Mouse (Mus musculus) mouse trophoblast stem cell (cell line): ENCODE measurements around the gene Pex16.
"Not testable (repeated sequence)": the region's sequence is repeated elsewhere in the genome, so short reads cannot be mapped to it uniquely, and the experiment has no call there.

Experiments used
- in situ Hi-C, 2 experiments: fragments of 300-500 bp; cut with MseI, MboI; formaldehyde crosslinking; loops; 2 replicates in 1 of 2; 3 replicates in 1 of 2; pipeline ENCODE4 v1.15.1; 2025

Pex16 gene

DNA sequence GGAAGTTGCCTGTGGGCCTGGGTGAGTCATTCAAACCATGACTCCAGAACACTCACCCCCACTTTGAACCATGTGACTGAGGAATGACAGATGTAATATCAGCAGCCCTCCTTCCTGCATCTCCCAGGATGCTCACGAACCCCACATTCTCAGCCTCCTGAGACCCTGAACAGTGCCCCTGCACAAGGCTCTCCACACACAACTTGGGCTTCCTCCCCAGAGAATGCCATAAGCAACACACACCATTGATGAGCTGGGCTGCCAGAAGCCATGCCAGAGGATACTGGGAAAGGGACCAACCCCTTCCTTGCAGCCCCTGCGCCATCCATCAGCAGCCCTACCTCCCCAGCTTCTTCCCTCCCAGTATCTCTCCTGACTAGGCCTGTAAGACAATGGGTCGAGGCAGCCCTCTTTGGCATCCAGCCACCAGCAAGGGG lies 13.6 kb downstream of the Pex16 start:
- in situ Hi-C loops, result no loop called here

DNA sequence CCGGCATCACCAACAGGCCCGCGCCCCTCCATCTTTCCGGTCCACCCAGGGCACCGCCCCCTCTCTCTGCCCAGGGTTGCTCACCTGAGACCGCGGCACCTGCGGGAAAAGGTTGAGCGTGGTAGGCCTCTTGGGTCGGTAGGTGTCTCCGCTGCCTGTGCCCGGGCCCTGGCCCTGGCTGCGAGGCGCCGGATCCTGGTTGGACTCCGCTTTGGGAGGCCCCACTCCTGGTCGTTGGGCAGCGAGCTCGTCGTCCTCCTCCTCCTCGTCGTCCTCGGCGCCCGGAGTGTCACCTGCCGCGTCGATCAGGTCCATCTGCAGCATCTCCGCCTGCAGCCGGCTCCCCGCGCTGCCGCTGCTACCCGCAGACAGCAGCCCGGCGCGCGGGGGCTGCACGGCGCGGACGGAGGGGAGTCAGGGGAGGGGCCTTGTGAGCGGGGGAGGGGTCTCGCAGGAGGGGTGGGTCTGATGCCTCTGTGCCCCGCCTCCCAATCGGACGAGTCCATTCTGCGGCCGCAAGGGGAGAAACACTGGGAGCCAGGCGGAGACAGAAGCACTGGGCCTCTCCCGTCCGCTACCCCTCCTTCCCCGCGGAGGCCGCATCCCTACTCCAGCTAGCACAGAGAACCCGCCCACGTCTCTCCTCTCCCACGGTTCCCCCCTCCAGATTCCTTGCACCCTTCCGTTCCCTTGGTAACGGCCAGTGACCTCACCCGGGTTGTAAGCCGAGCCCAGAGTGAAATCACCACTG lies 14.6 kb downstream of the Pex16 start:
- in situ Hi-C loops, result no loop called here

DNA sequence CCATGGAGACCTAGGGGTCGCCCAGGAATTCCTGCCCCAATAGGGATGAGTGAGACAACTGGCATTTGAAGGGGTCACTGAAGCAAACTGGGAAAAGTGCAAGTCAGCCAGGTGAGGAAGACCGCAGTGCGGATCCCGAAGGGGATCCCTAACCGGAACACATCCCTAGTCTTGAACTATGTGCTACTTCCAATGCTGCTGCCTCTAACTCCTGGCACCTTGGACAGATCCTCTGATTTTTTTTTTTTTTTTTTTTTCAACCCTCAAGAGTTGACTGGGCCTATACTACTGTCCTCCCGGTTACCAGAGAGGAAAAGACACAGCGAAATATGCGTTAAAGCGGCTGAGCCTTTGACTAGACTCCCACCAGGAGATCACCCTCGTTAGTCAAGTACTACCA lies 15.2 kb downstream of the Pex16 start:
- in situ Hi-C loops, result no loop called here

DNA sequence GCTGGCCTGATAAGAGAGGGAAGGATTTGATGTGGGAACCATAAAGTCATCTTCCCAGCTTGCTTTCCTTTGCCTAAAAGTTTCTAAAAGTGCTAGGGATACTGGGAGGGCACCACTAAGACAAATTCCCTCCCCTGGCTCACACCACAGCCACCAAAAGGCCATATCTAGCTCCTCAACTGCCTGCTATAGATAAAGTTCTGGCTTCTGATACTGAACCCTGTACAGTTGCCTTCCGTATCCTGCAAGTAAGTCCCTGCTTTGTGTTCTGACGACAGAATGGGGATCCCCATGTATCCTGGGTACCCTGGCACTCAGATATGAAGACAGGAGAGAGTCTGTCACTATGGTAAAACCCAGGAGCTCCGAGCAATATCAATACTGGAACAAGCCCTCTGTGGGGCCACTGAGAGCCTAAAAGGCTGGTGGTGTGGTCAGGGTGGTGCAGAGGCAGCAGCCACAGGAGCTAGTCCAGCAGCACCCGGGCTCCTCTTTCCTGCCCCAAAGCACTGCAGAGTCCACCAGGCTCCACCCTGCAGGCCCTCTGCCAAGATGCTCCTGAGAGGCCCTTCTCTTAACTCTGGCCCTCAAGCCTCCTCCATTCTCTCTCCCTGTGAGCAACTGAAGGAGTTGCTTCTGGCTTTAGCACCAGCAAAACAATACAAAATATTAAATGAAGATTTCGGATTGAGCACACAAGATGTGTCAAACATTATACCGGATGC lies 15.9 kb downstream of the Pex16 start:
- in situ Hi-C loops, result no loop called here

DNA sequence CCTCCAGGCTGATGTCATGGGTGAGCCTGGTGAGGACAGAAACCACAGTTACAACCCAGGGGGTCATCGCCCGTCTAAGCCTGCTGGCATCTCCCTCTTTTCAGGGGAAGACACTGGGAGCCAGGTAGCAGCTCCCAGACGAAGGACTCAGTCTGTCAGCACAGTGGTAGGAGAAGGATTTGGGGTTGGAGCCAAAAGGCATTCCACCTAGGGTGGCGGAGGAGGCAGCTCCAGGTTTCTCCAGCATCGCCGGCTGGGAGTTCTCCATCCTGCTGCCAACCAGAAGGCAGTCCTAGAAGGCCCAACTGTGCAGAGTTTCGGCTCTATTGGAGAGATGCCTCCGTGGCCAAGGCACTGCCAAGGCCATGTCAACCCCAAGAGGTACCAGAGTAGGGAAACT lies 16.6 kb downstream of the Pex16 start:
- in situ Hi-C loops, result no loop called here

DNA sequence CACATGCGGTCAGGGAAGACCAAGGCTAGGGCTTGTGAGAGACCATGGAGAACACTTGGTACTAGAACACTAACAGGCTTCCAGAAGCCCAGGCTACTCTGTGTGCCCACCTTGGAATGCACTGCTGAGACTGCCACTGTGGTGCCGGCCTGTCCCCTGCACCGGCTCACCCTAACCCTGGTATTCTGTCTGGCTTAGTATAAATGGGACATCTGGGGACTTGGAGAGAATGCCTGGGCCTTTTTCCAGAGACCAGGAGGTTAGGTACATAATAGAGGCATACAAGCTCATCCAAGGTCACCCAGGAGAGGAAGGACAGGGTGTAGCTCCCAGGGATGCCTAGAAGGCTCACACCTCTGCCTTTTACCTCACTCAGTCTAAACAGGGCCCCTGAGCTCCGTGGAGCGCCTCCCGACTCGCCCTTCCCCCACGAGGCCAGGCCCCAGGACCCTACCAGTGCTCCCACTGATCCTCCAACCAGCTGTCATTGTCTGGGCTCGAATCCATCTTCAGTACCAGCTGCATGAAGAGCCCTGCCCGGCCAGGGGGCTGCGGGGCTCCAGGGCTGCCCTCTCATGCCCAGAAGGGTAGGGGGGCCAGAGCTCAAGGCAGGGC lies 17.3 kb downstream of the Pex16 start:
- in situ Hi-C loops, result no loop called here

DNA sequence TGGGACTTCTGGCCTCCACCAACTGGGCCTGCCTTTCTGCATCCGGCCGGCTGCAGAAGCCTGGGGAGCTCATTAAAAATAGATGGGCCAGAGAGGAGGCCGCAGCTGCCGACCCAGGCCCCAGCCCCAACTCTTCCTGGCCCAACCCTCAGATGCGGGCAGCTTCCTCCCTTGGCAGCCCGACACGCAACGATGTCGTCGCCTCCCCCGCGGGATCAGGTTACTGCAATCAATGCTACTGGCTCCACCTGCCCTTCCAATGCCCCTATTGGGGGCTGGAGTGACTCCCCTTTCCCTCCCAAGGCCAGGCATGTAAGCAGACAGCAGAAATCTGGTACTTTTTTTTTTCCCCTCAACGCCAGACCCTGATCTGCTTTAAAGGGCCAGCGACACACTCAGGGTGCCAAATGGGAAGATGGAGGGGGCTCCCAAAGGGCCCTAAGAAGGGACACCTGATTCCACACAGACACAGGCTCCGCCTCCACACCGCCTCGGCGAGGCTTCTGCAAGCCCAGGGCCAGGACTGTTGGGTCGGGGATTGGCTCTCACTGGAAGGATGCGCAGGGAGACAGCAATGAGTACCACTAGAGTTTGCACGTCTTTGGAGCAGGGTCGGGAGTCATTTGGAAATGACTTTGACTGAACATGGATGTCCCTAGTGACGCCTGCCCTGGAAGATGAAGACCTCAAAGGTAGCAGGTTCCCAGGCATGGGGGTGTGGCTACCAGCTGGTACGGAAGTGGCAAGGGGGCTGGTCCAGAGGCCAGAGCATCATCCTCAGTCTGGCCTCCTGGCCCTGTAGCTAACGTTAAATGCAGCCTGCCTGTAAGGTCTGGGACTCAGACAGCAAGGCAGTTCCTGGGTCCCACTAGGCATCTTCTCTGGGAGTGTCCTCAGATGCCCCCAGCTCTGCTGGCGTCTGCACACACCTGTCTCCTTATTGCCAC lies 18.1 kb downstream of the Pex16 start:
- in situ Hi-C loops, result no loop called here

DNA sequence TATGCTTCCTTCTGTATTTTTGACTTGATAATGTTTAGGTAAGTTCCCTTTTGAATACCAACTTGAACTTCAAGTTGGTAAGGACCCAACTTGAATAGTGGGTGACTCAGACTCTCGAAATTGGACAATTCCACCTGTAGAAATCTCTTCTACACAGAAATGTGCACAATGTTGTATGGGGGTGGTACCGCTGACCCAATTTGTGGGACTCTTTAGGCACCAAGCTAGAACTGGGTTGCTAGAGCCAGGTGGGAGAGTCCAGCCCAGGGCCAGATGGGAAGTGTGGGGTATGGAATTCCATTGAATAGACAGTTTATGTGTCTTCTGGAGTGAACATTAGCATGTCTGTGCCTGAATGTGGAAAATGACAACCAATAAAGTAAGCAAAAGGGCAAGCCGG lies 21.1 kb downstream of the Pex16 start:
- in situ Hi-C loops, result no loop called here

DNA sequence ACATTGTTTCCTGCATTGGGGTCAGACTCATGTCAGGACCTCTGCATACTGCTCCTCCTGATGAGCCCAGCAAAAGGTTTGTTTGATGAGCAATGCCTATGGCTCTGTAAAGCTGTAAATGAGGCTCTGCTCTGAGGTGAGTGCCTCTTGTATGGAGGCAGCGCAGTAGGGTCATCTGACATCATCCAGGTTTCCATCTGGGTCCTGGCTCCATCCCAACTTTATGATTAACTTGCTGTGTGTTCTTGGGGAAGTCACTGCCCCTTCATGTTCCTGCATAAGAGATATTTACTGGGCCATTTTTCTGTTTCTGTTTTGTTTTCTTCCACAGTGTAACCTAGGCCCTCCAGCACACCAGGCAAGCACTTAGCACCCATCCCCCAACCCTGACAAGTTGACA lies 23.0 kb downstream of the Pex16 start:
- in situ Hi-C loops, result no loop called here

DNA sequence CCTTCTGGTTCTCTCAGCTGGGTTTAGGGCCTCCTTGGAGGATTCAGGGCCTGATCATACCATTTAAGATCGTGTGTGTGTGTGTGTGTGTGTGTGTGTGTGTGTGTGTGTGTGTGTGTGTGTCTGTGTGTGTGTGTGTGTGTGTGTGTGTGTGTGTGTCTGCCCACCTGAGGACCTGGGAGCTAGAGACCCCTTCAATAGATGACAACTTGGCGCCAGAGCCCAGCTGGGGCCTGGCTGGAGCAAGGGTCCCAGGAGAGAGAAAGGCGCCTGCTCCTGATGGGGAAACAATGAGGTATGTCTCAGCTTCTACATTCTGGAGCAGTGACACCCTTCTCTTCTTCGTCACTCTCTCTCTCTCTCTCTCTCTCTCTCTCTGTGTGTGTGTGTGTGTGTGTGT lies 25.4 kb downstream of the Pex16 start:
- in situ Hi-C loops, result not testable (repeated sequence)

DNA sequence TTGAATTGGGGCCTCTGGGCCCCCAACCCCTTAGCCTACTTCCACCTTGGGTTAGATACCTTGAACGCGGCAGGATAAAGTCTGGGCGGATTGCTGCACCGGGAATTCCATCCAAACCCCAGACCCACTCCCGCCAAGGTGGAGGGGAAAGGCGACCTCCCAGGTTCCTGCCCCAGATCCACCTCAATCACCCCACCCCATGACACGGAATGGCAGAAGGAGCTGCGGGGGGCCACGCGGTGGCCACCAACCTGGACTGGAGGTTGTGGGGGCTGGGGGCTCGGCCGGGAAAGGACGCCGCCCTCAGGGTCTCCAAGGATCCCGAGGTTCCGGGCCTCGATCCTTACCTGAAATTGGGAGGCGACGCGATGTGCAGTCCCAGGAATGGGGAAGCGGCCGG lies 26.2 kb downstream of the Pex16 start:
- in situ Hi-C loops, result no loop called here

DNA sequence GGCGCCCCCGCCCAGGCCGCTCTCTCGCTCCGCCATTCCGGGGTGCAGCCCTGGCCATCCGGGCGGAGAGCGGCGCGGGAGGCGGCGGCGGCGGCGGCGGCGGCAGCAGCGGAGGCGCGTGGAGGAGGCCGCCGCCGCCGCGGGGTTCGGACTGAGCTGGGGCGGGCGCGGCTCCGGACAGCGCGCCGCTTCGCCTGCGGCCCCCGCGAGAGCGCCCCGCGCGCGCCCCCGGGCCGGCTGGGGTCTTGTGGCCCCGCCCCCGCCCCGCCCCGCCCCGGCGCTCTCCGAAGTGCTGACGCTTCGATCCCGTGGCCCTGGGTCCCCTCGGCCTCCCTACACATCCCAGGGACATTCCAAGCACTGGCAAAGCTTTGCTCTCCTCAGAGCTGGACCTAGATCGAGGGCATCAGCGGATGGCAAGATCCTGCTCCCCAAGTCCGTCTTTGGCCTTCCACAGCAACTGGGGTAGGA lies 26.6 kb downstream of the Pex16 start, which contains the start of gene Mapk8ip1:
TSS of gene Mapk8ip1 (minus strand) at position 173 of the 471 bp plus-strand sequence.
- in situ Hi-C loops, result no loop called here

DNA sequence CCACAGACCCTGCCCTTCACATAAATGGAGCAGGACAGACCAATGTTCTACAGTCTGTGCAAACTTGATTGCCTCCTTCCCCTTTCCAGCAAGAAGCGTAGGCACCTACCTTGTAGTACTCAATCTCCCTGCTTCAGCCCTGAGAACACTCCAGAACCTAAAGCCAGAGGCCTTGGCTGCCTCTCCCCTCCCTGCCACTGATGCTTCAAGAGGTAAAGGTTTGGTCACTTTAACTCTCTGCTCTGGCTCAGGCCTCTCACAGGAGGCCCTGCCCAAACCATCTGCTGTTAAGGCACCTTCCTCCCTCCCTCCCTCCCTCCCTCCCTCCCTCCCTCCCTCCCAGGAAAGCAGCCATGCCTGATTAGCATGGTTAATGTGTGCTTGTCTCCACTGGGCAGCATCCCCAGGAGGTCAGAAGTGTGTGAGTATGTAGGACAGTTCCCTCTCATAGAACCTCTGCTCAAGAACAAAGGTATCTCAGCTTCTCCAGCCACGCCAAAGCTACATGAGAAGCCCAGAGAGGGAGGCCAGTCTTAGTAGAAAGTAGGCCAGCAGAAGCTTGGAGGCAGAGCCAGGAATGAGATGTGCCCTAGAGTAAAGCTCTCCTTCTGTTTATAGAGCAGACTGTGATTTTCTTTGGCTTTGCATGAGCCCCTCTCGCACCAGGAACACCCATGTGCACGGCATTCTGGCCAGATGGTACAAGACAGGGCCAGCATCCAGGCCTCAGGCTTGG lies 28.3 kb downstream of the Pex16 start:
- in situ Hi-C loops, result no loop called here

DNA sequence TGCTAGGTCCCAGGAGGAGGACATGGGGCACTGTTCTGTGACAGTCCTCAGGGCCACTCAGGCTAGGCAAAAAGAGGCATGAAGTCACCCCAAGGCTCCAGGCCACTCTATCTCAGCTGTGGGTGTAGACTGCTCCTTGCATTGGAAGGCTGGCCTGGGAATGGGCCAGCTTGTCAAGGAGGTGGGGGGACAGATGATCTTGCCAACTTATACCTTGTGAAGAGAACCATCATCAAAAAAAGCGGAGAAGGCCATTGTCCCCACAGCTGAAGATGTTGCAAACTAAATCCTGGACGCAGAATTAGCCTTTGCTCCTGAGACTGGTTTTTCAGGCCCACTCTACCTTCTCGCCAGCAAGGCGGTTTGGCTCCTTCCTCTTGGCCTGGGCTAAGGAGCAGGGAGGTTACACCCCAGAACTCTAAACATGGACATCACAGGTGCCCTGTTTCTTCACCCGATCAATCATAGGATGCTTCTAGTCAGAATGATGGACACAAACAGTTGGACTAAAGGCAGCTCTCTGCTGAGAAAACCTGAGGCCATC lies 29.4 kb downstream of the Pex16 start:
- in situ Hi-C loops, result no loop called here

DNA sequence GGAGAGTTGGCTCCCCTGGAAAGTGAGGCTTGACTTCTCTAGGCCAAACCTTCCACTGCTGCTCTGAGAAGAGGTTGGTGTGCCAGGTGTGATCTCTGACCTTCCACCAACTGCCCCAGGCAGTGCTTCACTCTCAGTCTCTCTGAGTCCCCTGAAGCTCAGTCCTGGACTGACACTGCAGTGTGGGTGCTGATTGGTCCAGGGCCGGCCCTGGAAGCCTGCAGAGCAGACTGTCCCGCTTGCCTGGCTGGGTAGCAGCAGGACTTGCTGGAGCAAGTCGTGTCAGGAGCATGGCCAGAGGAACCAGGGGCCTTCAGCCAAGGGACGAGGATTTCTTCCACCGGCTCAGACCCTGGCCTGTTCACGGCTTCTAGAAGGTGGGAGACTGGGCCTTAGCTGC lies 30.3 kb downstream of the Pex16 start:
- in situ Hi-C loops, result no loop called here

DNA sequence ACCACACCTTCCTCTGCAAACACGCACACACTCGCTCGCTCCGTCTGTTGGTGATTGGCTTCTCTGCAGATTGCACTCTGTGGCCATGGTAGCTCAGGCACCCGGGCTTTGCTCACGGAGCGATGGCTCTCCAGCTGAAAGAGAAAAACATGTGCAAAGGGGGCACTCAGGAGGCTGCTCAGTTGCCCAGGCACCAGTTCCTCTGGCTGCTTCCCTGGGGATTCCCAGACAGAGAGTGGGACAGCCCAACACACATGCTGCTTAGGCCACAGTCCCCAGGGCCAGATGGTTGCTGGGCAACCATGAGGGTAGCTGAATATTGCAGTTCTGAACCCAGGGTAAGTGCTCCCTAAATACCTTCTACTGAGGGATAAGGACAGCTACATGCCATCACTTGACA lies 31.2 kb downstream of the Pex16 start:
- in situ Hi-C loops, result no loop called here

DNA sequence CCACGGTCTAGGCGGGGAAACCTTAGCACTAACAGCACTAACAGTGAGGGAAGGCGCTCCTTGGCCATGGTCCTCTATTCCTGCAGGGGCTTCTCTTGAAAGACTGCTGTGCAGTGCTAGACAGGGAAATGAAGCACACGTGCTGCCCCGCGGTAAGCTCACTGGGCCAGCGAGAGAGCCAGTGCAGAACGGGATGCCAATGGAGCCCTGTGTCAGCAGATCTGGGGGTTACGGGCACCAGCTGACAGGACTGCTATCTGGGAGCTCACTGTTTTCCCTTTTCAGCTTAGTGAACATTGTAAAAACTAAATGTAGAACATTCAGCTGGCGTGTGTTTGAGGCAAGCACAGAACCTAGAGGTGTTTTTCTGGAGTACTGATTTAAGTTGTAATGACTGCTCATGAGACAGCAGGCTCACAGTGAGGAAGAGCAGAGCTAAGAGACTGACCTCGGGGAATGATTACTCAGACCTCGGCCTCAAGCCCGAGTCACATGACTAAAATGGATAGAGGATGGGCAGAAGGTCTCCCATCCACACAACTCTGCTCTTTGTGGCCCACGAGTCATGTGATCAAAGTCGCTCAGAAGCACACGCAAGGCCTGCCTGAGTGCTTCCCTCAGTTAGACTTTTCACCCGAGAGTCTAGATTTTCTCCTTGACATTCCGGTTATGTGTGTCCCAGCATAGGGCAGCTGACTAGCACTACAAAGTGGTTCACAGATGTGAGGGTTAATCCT lies 34.0 kb downstream of the Pex16 start:
- in situ Hi-C loops, result no loop called here

DNA sequence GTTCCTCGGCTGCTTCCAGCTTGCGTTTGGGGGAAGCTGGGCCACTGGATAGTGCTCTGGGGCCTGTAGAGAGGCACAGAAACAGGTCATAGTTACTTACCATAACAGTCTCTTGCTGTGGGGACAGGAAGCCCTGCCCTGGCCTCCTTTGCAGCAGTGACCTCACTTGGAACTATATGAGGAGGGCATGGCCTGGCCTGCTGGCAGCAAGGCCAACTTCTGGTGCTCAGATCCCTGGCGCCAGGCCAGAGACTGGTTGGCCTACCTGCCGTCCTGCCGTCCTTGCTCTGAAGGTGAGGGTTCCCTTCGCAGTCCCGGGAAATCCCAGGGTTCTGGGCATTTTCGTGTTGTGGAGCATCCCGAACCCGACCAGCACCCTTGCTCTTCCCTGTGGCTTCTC lies 37.2 kb downstream of the Pex16 start:
- in situ Hi-C loops, result no loop called here

DNA sequence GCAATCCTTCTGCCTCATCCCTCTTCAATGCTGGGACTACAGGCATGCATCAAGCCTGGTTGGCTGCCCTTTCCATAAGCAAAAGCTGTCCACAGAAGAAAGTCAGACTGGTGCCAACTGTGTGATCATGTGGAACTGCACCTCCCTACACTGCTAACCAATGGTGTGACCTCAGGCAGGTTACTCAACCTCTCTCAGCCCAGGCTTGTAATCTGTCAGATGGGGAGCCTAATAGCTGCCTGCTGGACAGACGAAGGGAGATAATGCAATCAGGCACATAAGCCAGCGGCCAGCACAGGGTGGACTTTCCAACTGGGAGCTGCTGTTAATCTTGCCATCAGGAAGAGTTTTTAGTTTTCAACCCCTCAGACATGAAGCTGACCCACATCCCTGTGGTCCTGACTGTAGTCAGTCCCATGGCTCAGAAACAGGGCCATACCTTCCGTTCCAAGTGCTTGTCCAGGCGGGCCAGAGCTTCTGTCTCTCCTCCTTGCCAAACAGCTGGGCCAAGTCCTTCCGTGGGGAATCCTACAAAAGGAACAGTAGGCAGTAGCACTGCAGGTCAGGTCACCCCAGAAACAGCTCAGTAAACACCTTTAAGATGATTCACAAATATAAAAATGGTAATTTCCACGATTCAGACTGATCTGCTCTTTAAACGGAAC lies 47.4 kb downstream of the Pex16 start:
- in situ Hi-C loops, result no loop called here
